Mouse (Mus musculus) cerebellum, postnatal 10 days (tissue): Measurements from ENCODE around the gene Exosc9.

Experiments
- DNase-seq, 2 experiments: peaks; one replicate each; pipeline ENCODE4 v3.0.0; 2021; ENCODE audit warnings: mixed read lengths in 2 of 2

Gene Exosc9

DNA sequence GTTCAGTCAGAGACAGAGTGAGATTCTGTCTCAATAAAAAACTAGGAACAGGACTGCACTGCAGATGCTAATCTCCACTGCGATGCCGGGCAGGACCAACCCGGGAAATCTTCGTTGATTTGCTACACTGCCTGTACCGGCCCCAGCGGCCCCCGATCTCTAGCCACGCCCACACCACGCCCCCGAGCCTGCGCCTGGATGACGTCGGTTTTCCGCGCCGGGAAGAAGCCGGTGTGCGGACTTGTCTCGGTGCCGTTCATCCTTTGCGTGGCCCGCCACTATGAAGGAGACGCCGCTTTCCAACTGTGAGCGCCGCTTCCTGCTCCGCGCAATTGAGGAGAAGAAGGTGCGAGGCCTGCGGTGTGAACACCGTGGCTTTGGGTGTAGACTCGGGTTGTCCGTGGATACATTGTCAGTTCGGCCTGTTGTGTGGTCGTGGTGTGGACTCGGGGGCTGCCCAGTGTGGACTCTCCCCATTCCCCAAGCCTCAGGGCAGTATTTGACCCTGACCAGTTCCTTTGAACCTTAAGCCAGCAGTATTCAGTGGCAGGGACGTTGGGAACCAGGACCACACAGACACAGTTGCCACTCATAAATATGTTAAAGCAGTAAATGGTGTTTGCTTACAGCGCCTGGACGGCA is at the start of gene Exosc9:
TSS of gene Exosc9 (plus strand) at position 201 of the 642 bp plus-strand sequence.
- DNase-seq, result peak; percentile 99

DNA sequence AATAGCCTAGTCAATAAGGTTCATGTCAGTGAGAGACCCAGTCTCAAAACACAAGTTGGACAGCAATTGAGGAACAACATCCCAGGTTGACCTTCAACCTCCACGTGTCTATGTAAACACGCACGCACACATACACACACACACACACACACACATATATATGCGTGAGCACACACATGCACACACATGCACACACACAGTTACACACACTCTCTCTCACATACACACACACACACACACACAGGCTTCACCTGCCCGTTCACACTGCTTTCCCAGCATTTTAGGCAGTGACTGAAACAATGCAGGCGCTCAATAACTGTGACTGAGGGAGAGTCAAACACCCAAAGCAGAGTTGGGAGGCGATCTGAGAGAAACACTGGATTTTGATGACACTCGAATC is 47.1 kb upstream of the Exosc9 start:
- no peak for DNase-seq

DNA sequence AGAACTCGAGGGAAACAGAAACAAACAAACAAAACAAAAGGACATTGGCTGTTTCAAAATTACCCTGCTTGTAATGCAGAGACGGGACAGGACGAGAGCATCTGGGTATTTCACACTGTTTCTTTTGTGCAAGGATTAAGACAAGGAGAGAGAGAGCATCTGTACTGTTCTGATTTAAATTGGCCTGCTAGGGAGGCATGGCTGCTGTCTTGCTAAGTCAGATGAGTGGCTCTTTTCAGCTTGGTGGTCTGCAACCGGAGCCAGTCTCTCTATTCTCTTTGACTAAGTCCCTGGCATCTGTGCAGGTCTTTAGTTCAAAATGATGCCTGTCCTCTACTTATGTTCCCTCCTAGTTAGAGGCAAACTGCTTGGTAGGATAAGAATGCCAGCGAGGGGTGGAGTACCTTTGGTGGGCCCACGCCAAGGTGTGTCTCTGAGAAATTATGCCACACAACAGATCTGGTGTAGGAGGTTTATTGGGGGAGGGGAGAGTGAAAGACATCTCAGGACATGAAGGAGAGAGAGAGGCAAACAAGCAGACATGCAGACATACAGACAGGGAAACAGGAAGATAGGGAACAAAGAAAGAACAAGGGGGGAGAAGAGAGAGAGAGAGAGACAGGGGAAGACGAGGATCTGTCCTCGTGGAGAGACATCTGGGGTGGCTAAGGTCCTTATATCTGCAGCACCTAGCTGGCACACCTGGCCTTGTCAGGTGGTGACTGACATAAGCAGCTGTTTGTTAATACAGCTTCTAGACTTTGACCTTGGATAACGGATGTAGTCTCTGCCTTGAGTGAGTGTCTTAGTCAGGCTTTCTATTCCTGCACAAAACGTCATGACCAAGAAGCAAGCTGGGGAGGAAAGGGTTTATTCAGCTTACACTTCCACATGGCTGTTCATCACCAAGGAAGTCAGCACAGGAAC is 46.3 kb upstream of the Exosc9 start:
- DNase-seq, result no peak

DNA sequence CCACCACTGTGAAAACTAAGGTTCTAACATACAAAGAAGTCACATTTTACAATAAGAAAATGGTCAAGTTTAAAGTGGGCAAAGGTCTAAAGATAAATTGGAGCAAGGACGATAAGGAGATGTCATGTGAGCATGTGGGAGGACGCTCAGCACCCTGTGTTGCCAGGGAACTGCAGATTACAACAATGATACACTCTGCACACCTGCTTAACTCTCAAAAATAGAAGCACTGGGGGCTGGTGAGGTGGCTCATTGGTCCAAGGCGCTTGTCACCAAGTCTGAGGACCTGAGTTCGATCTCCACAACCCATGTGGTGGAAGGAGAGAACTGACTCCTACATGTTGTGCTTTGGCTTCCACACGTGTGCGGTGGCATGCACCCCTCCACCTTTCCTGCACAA is 40.9 kb upstream of the Exosc9 start:
- no peak for DNase-seq

DNA sequence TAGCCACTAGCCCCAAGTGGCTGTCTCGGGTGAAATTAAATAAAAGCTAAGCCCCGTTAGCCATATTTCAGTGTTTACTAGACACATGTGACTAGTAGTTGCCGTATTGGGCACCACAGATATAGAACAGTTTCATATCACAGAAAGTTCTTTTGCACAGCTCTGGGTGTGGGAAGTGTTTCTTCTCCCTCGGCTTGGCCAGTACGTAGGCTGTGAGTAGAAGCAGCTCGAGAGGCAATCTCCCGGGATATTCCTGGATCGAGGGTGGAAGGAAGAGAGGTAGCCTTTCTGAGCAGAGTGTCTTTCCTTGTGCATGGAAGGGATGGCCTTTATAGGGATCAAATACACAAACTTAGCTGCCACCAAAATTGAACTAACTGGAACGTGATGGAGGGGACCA is 36.2 kb upstream of the Exosc9 start:
- no peak for DNase-seq

DNA sequence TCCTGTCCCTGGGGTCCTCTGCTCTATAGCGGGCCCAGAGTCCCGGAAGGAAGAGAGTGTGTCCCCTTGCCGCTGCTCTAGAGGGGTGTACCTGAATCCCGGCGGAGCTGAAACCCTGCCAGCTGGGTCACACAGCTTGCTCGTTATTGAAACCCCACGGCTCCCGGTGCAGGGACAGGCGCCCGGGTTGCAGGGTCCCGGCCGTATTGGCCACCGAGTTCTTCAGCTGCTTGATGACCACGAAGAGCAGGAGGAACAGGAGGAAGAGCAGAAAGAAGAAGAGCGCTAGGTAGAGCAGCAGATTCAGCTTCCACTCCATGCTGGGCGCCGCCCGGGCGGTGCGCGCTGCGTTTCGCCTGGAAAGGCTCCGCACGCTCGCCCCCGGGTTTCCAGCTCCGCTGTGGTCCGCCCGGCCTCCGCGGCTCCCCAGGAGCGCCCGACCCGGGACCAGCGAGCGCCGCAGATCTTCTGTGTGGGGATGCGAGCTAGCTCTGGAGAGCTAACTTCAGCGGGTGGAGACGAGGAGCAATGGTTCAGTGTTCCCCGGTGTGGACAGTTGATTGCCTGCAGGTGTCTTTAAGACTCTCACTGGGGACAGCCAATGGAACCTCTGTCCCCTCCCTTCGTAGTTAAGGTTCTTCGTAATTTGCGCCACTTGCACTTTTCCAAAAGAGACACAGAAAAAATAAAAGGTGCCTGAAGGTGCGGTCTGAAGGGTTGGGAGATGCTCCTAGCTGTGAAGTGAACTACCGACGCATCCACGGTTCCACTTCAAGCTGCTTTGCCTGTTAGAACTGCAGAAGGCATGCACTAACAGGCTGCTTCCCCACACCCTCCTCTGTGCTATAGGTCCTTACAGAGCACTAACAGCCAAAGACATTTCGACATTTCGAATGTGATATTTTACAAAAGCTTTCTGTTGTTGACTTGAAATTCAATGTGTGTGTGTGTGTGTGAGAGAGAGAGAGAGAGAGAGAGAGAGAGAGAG is 31.0 kb upstream of the Exosc9 start, which contains the start of gene Gm11549:
TSS of gene Gm11549 (minus strand) at position 741 of the 988 bp plus-strand sequence.
- DNase-seq, result peak; percentile 27 to 31

DNA sequence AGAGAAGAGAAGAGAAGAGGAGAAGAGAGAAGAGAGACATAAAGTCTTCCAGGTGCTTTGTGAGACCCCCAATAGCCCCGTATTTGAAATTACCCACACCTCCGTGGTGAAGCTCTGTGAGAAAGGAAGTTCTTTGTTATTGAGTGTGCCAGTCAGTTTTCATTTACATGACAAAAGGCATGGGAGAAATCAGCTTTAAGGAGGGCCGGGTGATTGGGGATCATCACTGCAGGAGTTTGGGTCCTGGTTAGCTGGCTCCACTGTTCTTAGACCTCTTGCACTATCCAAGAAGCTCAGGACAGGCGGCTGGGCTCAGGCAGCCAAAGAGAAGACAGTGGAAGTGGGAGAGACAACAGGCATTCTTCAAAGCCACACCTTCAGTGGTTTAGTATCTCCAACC is 30.3 kb upstream of the Exosc9 start:
- DNase-seq, result no peak

DNA sequence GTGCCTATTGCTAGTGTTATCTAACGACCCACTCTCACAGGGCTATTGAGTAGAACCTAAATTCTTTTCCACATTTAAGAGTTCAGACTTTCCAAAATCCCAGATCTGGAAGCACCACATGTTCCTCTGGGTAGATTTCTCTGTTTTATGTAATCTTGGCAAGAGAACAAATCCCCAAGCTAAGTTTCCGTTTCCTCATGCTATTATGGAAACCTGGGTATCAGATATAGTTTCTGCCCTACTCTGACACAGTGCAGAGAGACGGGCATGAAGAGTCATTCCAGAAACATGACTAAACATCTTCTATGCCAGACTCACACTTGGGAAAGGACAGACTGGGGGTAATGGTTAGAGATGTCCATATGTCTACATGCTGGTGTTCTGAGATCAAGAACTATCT is 27.9 kb upstream of the Exosc9 start:
- DNase-seq, result no peak

DNA sequence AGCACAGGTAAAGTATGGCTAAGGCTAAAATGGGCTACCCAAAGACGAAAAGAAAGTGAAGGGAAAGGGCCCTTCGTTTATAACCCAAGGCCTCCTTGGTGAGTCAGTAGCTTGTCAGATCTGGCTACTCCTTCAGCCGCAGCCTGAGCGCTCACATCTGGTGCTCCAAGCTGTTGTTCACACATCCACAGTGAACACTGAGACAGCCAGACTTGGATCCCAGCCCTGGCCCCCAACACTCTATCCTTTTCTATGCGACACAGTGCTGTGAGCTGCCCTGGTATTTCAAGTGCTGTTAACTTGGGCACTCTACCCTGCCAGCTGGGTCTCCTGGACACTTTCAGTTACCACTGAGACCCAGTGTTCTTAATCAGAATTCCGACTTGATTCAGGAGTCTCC is 22.1 kb upstream of the Exosc9 start:
- peak in 1 of 2 experiments; percentile 17 for DNase-seq

DNA sequence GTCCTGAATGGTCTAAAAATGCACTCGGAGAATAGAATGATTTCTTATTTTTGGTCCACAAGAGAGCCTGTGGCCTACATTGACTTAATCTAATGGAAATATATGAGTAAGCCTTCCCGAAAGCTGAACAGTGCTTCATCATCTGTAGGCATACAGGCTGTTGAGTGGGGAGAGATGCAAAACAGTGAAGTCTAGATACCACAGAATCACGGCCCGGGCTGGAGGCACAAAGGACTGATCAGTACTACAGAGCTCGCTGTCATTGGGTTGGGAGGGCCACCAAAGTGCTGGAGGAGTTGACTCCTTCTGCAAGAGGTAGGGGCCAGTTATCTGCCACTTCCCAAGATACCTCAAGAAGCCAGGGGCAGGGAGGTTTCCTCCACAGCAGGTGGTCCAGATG is 21.6 kb upstream of the Exosc9 start:
- DNase-seq, result peak in 1 of 2 experiments; percentile 13

DNA sequence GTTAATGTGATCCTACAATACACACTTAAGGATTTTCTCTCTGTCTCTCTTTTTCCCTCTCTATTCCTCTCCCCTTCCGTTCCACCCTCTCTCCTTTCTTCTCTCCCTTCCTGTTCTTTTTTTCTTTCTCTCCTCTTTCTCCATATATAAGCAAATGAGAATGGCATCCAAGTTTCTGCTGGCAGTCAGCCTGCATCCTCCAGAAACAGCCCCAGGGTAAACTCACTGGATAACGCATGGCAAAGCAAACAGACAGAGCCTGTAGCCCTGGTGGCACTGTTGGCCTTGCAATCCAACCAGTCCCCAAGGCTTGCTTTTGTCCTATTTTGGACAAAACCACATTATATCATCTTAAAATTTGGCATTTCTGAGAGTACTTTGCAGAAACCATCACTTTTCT is 21.2 kb upstream of the Exosc9 start:
- peak in 1 of 2 experiments; percentile 18 for DNase-seq

DNA sequence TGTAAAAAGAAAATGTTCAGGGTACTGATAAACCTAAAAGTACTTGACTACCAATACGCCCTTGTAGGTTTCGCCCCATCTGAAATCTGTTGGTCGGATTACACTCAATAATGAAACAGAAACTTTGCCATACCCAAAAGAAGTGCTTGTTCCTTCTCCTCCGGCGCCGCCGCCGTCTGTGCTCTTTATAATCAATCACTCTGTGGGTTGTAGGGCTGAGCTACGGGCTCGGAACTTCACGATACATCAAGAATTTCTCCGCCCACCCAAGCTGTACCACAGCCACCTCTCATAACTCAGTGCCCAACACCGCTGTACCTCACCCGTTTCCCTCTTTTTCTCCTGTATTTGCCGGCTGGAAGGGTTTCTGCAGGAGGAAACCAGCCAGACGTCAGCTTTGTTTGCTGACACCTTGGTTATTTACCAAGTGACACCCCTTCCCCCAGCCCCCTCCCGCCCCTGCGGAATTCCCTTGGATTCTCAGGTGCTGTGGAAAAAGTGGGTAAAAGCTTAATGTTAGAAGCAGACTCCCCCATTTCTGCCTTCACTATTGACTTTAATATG is 20.3 kb upstream of the Exosc9 start:
- no peak for DNase-seq

DNA sequence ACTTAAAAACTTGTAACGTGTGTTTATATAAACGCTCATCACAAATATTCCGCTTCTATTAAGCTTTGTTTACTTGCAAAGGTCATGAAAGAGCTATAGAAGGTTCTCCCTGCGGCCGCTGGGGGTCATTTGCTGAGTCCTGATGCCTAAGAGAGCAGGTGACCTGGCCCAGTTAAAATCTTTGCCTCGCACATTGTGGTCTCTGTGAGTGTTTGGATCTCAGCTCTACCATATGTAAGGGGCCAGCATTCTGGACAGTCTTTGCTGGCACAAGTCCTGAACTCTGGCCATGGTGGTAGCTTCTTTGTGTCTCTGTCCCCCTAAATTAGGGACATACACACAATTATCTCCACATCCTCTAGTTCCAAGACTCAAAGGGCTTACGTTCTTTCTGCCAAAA is 19.7 kb upstream of the Exosc9 start:
- peak; percentile 15 to 27 for DNase-seq

DNA sequence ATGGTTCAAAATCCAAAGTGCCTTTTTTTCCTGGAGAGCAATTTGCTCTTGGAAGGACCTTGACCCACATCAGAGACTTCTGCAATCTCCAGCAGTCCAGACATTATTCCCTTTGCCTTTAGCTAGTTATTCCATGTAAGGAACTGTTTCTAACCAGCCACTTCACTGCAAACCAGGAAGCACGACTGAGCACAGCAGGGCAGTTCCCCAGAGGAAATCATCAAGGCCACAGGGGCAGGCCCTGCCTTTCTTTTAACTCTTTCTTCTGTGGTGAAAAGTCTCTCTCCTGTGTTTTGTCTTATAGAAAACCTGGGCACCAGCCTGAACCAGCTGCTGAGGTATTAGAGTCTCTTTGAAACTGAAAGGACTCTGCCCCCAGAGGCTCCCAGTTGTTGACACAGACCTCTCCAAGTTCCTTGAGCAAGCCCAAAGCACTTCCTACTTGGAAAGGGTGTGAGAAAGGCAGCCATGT is 19.2 kb upstream of the Exosc9 start:
- DNase-seq, result no peak

DNA sequence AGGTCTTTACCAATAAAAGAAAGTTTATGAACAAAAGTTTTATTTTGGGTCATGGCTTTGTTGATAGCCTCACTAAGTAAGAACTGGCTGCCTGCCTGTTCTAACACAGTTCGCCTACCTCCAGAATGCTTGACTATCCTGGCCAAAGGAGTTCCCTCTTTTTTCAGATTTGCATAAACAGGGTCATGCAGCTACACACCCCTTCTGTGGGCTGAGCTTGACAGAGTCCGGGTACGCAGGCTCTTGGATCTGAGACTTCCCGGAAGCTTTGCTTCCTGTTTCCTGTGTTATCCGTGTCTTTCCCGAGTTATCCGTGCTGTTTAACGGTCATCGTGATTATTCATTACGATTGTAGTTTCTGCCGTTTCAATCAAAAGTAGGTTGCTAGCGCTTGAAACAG is 16.4 kb upstream of the Exosc9 start:
- no peak for DNase-seq

DNA sequence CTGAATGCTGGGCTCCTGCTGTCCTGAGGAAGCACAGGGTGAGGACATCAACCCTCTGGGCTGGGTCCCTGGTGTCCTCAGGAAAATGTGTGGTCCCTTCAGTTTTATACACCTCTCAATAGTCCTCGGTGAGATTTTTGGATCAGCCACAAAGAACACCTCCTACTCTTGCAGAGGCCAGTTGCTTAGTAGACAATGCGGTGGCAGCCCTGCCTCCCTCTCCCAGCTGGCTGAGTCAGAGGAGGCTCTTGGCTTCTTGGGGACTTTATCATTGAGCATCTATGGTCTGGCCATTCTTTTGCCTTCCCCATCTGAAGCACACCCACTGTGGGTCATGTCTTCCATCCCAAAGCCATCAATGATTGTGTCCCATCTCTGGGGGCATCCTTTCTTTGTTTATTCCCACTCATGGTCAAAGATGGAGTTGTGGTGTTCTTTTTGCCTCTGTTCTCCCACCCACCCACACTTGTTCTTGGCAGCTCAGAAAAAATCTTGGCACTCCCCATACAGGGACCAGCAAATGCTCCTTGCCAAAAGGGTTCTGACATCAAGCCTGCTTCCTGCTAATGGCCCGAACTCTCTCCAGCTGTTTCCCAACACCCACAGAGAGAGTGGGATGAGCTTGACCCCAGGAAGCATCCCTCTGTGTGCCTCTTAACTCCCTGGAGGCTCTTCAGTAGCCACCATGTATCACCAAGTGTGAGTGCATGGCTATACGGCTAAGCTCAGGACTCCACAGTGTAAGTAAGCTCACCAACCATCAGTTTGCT is 14.5 kb upstream of the Exosc9 start:
- DNase-seq, result no peak

DNA sequence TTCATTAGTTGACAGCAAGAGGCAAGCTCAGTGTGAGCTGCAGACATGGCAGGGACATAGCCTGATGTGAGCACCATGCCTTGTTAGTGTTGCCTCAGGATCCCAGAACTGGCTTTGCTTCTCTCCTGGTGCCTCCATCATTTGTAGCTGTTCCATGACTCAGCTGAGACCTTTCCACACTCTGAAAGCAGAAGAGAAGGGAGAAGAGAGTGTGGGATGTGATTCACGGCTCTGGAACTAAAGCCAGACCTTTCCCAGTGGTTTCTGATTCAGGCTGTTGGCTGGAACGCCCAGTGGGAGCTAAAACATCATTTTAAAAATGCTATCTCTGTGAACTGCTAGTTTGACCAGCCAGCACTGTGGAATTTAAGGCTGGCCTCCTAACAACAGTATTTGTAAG is 11.7 kb upstream of the Exosc9 start:
- no peak for DNase-seq

DNA sequence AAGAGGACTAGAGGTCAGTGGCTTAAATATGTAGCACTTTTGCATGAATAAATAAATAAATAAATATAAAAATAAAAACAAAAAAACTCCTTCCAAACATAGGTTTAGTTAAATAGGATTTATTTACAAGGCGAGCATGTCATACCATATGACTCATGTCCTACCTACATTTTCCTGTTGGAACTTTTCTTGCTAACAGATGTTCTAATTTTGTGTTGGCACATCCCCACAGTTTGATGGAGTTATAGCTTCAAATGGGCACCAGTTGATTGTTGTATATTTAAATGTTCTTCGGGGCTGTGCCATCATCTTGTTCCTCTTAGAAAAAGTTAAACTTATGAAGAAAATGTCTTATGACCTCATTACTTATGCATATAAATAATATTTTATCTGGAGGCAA is 11.0 kb upstream of the Exosc9 start:
- DNase-seq, result no peak

DNA sequence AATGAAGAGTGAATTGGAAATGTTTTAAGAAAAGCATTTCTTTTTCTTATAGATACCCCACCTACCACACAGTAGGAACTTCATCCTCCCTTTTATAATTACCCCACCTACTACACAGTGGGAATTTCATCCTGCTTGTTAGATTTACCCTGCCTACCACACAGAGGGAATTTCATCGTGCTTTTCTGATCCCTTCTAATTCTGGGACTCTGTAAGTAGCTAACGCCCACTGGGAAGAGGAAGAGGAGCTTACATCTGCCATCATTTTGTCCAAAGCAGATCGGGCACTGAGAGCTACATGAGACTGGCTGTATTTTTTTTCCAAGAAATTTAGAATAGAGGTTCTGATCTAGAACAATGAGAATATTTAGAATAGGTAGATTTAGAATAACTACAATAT is 7.4 kb upstream of the Exosc9 start:
- no peak for DNase-seq

DNA sequence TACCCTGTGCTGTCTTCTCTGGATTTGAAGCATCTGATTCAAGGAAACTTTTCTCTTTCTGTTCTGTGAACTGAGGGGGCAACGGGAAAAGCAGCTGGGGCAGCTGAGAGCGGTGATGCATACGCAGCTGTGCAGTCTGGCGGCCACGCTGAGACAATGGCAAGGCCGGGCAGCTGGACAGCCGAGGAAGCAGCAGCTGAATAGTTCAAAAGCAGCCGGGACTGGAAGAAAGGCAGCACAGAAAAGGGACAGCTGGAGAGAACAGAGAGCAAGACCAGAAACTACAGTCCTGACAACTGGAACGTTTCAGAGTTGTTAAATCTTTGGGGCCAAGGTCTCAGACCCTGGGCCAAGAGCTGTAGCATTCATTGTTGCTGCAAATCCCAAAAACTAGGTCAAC is 1.1 kb upstream of the Exosc9 start:
- peak; percentile 35 to 46 for DNase-seq

DNA sequence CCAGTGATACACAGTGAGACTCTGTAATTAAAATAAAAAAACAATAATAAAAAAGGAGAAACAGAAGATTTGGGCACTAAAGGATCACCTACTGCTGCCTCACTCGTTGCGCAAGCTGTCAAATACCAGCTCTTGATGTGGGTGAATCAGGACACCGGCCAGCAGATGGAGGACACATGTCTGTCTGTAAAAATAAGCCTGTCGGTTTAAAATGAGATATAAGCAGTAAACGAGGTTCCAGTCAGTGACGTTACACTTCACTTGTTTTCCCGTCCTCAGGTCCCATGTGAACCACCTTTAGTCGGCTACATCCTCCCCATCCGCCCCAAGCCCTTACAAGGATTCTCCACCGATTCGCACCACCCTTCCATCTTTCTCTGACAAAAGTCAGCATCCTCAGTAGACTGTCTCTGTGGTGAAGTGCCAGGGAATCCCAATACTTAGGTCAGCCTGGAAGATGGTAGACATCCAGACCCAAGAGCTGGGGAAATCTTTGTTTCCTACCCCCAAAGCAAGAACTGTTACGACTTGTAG is 488 bp upstream of the Exosc9 start:
- DNase-seq, result peak; percentile 34 to 58
